Mouse (Mus musculus): Measurements from ENCODE around the gene Ccdc154. TPM values are rescaled to one million over a fixed set of nuclear protein-coding genes. Genes with fewer than 3 reads are reported as not detected.

Gene Ccdc154
- total RNA-seq (2012; rRNA removed) (0.04 and 0.08 TPM in 2 replicates), total RNA-seq (2014; rRNA removed) (not detected in 2 replicates), polyA plus RNA-seq (2012; ENCODE audit: insufficient read length, low read depth) (not detected in 2 replicates)

DNA sequence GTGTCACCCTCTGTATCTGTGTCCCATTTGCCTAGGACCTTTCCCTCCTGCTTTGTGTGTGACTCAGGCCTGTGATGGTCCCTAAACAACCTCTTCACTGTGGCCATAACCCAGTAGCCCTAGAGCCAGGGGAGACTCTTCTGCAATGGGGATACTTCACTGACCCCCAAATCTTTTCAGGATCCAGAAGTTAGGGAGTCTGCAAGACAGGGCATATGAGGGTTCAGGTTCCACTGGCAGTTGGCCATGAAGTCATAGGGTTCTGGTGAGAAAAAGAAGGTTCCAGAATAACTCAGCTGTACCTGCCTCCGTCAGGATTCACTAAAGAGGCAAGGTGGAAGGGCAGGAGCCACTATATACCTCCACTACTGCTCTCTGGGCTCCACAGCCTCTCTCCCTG lies at the start of gene Ccdc154:
Ccdc154 (plus strand) TSS at position 301 of the 400 bp plus-strand sequence.
- Histone ChIP-seq H3K9me3 (replicated peaks; ENCODE audit: low read length) (no peaks in the 10 kb centered on the region), H3K9ac (ENCODE audit: insufficient read depth, low read depth) (no peak within 1 kb of the TSS), H3K4me3 (replicated peaks in 1 of 3; ENCODE audit: low read depth in 2 of 3, low read length in 2 of 3, poor library complexity in 1 of 3) (no peak within 1 kb of the TSS), H3K79me2 (replicated peaks; ENCODE audit: control insufficient read depth, extremely low read depth, insufficient read depth, poor library complexity, severe bottlenecking) (no peaks in the 10 kb centered on the region), H3K4me1 (ENCODE audit: control insufficient read depth in 1 of 2, insufficient read depth in 2 of 2) (no peaks in the 10 kb centered on the region), H3K36me3 (replicated peaks in 1 of 2; ENCODE audit: control insufficient read depth in 1 of 2, insufficient read depth in 1 of 2, low read length in 1 of 2) (peaks cover 30 to 57% of the 10 kb centered on the region in 2 experiments), H3K27me3 (replicated peaks) (peaks cover 15% of the 10 kb centered on the region), H3K4me2 (ENCODE audit: insufficient read depth, low read depth, poor library complexity, severe bottlenecking) (no peak within 1 kb of the TSS), H3K27ac (ENCODE audit: insufficient read depth, low read depth) (no peak within 1 kb of the TSS)
- in situ Hi-C loops (cut with MboI; ENCODE audit: low pct_ligation_motif_present, low pct_unique_long_range_greater_than_20kb, low sequenced_read_pairs) (no loop called here), dilution Hi-C loops (cut with MboI; ENCODE audit: extremely low pct_ligation_motif_present, extremely low pct_unique_long_range_greater_than_20kb, low sequenced_read_pairs) (no loop called here)
- TF ChIP-seq RAD21 (IDR thresholded peaks at IDR 0.05; ENCODE audit: low read depth, low read length) (no peak), USF2 (conservative IDR thresholded peaks at IDR 0.05; ENCODE audit: low read depth, low read length) (no peak), MYC (IDR thresholded peaks at IDR 0.05; ENCODE audit: low read depth, low read length) (no peak)
- DNase-seq (ENCODE audit: extremely low read depth), result no peak

DNA sequence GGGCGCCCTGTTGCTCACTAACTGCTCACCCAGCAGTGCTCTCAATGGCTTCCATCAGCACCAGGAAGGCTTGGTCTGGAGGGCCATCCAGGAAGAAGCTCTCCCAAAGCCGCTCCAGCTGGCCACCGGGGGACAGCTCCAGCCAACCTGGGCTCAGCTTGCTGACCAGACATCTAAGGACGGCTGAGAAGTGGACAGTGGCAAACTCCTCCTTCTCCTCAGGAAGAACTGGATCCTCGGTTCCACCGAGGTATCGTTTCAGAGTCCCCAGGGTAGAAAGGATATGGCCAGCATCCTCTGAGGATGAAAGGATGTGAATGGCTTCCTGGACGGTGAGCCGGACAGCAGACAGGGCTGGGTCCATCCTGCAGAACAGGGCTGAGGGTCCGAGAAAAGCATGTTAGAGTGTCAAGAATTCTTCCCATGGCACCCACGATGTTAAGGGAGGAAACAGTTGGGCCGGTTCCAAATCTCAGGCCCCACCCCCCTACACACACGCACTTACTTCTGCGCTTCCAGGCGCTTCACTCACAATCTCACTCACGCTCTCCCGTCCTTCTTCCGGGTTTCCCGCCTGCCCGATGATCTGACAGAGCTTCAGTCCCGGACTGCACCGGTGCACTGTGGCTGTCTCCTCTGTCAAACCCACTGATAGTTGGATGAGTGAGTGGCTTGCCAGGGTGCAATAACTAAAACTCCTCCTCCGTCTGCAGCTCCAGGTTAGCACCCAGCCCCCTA lies 47.2 kb upstream of the Ccdc154 start:
- Histone ChIP-seq H3K4me2 (ENCODE audit: insufficient read depth, low read depth, poor library complexity, severe bottlenecking) (peak overlapping the region; percentile 53), H3K36me3 (replicated peaks in 1 of 2; ENCODE audit: control insufficient read depth in 1 of 2, insufficient read depth in 1 of 2, low read length in 1 of 2) (peaks cover 11 to 42% of the 10 kb centered on the region in 2 experiments), H3K27me3 (replicated peaks) (peaks cover 26% of the 10 kb centered on the region), H3K27ac (ENCODE audit: insufficient read depth, low read depth) (peak overlapping the region; percentile 35; the same call in 1 of the 2 replicates), H3K4me1 (ENCODE audit: control insufficient read depth in 1 of 2, insufficient read depth in 2 of 2) (peaks cover 2 to 30% of the 10 kb centered on the region in 2 experiments; a peak in 3 of 4 replicates), H3K9me3 (replicated peaks; ENCODE audit: low read length) (no peaks in the 10 kb centered on the region), H3K4me3 (replicated peaks in 1 of 3; ENCODE audit: low read depth in 2 of 3, low read length in 2 of 3, poor library complexity in 1 of 3) (peak overlapping the region; percentile 72 to 79 (median 73)), H3K9ac (ENCODE audit: insufficient read depth, low read depth) (peak overlapping the region; percentile 67), H3K79me2 (replicated peaks; ENCODE audit: control insufficient read depth, extremely low read depth, insufficient read depth, poor library complexity, severe bottlenecking) (no peaks in the 10 kb centered on the region)
- in situ Hi-C loops (cut with MboI; ENCODE audit: low pct_ligation_motif_present, low pct_unique_long_range_greater_than_20kb, low sequenced_read_pairs), result loop anchor here (5.0 kb wide), 1 partner anchor 162 kb away; no protein-coding TSS in a partner anchor
- DNase-seq (ENCODE audit: extremely low read depth), result peak; percentile 63
- TF ChIP-seq IRF4 (IDR thresholded peaks at IDR 0.05; ENCODE audit: low read depth, low read length) (no peak), CHD1 (IDR thresholded peaks at IDR 0.05; ENCODE audit: low read depth, low read length) (no peak), MEF2A (IDR thresholded peaks at IDR 0.05; ENCODE audit: borderline replicate concordance, low read depth, low read length) (no peak), SIN3A (IDR thresholded peaks at IDR 0.05; ENCODE audit: low read length) (peak; percentile 65), E2F4 (IDR thresholded peaks at IDR 0.05; ENCODE audit: insufficient replicate concordance, low read depth, low read length) (no peak)
- dilution Hi-C loops (cut with MboI; ENCODE audit: extremely low pct_ligation_motif_present, extremely low pct_unique_long_range_greater_than_20kb, low sequenced_read_pairs), result no loop called here

GRCm38 (mm10) chr17:25115664-25116432 lies 46.4 kb upstream of the Ccdc154 start, which contains the start of gene Telo2:
Gene Telo2 (minus strand): TSS chr17:25115967.
- peak within 1 kb of the TSS; percentile 35; the same call in 1 of the 2 replicates for H3K27ac ChIP-seq (ENCODE audit: insufficient read depth, low read depth)
- peak within 1 kb of the TSS; percentile 53 for H3K4me2 ChIP-seq (ENCODE audit: insufficient read depth, low read depth, poor library complexity, severe bottlenecking)
- peak; percentile 91 for DNase-seq (ENCODE audit: extremely low read depth)
- no peaks in the 10 kb centered on the region for H3K79me2 ChIP-seq (replicated peaks; ENCODE audit: control insufficient read depth, extremely low read depth, insufficient read depth, poor library complexity, severe bottlenecking)
- H3K27me3 ChIP-seq (replicated peaks), result peaks cover 34% of the 10 kb centered on the region
- H3K4me3 ChIP-seq (replicated peaks in 1 of 3; ENCODE audit: low read depth in 2 of 3, low read length in 2 of 3, poor library complexity in 1 of 3), result peak within 1 kb of the TSS; percentile 72 to 79 (median 73)
- dilution Hi-C loops (cut with MboI; ENCODE audit: extremely low pct_ligation_motif_present, extremely low pct_unique_long_range_greater_than_20kb, low sequenced_read_pairs), result no loop called here
- H3K4me1 ChIP-seq (ENCODE audit: control insufficient read depth in 1 of 2, insufficient read depth in 2 of 2), result peaks cover 2 to 30% of the 10 kb centered on the region in 2 experiments; a peak in 3 of 4 replicates
- no peaks in the 10 kb centered on the region for H3K9me3 ChIP-seq (replicated peaks; ENCODE audit: low read length)
- H3K9ac ChIP-seq (ENCODE audit: insufficient read depth, low read depth), result peak within 1 kb of the TSS; percentile 67
- in situ Hi-C loops (cut with MboI; ENCODE audit: low pct_ligation_motif_present, low pct_unique_long_range_greater_than_20kb, low sequenced_read_pairs), result no loop called here
- H3K36me3 ChIP-seq (replicated peaks in 1 of 2; ENCODE audit: control insufficient read depth in 1 of 2, insufficient read depth in 1 of 2, low read length in 1 of 2), result peaks cover 3 to 34% of the 10 kb centered on the region in 2 experiments
- TF ChIP-seq RCOR1 (conservative IDR thresholded peaks at IDR 0.05; ENCODE audit: low read depth, low read length) (no peak), RAD21 (IDR thresholded peaks at IDR 0.05; ENCODE audit: low read depth, low read length) (no peak), ZKSCAN1 (IDR thresholded peaks at IDR 0.05; ENCODE audit: borderline replicate concordance, low read depth, low read length) (no peak), HCFC1 (IDR thresholded peaks at IDR 0.05; ENCODE audit: low read depth, low read length) (peak; percentile 84), TCF12 (IDR thresholded peaks at IDR 0.05; ENCODE audit: low read depth, low read length) (peak; percentile 84), ELF1 (IDR thresholded peaks at IDR 0.05; ENCODE audit: low read depth, low read length) (peak; percentile 71), POLR2AphosphoS2 (IDR thresholded peaks at IDR 0.05; ENCODE audit: low read depth, low read length) (peak; percentile 66; the same call in 1 of the 2 replicates), ZNF384 (IDR thresholded peaks at IDR 0.05; ENCODE audit: low read depth, low read length) (no peak), NRF1 (IDR thresholded peaks at IDR 0.05; ENCODE audit: low read depth, low read length) (peak; percentile 95), ZC3H11A (IDR thresholded peaks at IDR 0.05; ENCODE audit: low read depth, low read length) (peak; percentile 98), JUND (conservative IDR thresholded peaks at IDR 0.05; ENCODE audit: low read depth, low read length) (no peak), UBTF (IDR thresholded peaks at IDR 0.05; ENCODE audit: low read depth, low read length) (no peak), USF1 (IDR thresholded peaks at IDR 0.05; ENCODE audit: low read depth, low read length) (0 out of 2 replicates have a peak, but pooled peaks have one; percentile 31), MYC (IDR thresholded peaks at IDR 0.05; ENCODE audit: low read depth, low read length) (peak; percentile 99)

Data from CH12.LX (cell line).